Mouse (Mus musculus): Measurements from ENCODE around the gene Arl15.

Arl15 gene

GRCm38 (mm10) chr13:114065012-114065411, 270.7 kb downstream of the Arl15 start:
- no peak for DNase-seq (ENCODE audit: low spot score)

GRCm38 (mm10) chr13:114068421-114068820, 274.1 kb downstream of the Arl15 start:
- DNase-seq (ENCODE audit: low spot score), result no peak

GRCm38 (mm10) chr13:114071439-114071838, 277.1 kb downstream of the Arl15 start:
- DNase-seq (ENCODE audit: low spot score), result no peak

DNA sequence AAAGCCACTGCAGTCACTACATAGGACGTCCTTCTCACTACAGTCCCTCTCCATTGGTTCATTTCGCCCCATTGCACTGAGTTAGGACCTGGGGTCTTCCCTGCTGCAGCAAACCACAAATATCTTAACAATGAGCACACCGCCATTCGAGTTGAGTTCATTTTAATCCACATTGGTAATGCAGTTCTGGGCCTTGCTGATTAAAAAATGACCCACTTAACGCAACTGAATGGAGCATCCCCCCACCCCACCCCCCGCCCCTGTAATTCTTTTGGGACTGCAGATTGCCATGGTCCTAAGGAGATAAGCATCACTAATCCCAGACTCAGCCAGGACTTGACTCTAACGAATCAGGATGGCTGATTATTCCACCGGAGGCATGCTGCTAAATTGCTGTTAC, 280.2 kb downstream of the Arl15 start:
- DNase-seq (ENCODE audit: low spot score), result no peak

DNA sequence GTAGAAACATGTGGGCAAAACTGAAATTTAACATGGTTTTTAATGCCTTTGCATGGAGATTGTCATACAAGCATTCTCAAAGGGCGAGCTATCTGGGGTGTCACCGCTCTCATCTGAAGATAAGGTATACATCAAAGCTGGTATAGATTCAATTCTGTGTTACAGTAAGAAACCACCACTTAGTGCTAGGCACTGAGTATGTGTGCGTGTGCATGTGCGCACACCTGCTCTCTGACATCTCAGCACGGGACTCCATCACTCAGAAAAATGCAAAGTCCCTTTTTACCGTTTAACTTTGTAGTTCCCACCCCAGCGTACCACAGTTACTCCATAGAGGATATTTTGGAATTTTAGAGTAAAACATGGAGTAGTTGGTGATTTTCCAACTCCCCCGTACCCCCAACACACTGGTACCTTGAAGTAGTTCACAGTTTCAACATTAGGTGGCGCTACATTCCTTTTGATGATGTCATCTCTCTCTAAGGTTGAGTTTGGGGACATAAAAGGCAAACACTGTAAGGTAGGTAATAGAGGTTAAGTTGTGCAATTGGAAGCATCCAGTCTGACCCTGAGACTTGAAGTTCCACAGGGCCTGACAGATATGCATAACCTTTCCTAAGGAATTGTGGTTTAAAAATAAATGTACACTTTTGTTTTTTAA, 281.5 kb downstream of the Arl15 start:
- peak; percentile 63 for DNase-seq (ENCODE audit: low spot score)

DNA sequence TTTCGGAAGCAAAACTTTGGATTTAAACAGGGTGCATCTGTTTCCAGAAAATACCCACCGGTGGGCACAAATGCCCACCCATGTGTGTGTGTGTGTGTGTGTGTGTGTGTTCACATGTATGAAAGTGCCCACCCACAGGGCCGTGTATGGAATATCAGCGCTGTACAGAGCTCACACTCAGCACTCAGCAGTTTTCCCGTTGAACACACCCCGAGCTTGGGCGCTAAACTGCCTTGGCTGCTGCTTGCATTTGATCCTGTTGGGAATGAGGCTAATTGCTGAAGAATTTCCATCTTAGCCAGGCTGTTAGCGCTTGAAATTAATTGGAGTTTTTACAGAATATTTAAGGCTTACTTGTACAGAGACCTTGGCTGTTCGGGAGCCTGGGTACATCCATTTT, 282.9 kb downstream of the Arl15 start:
- no peak for DNase-seq (ENCODE audit: low spot score)

DNA sequence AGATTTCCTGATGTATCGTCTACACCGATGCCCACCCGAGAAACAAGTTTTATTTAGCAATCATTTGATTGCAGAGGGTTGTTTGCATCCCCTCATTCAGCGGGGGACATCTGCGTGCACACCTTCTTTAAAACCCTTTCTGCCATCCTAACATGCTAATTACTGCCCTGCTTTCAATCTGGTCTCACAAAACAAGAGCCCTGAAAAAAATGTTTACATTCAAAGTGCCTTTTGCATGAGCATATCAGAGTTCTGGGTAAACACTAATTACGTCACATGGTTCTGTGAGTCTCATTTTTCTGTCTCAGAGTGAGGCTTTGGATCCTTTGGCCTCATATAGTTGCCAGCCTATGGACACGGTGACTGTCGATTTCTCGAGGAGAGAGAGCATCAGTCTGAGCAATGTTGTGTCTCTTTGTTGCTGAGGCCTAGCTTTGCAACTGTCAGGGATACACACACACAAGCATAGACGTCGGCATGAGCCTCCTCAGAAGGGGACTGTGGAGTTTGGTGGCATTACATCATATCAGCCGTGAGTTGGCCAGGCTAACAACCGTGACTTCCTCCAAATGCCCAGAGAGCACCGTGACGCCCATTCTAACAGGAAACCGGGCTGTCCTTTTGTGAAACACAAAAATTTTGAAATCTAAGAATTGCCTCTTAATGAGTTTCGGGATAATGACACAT, 283.4 kb downstream of the Arl15 start:
- no peak for DNase-seq (ENCODE audit: low spot score)

- DNase-seq (ENCODE audit: low spot score), result no peak
These were observed 284.5 kb downstream of the Arl15 start for GRCm38 (mm10) chr13:114078851-114079250.

GRCm38 (mm10) chr13:114079751-114080150, 285.4 kb downstream of the Arl15 start:
- no peak for DNase-seq (ENCODE audit: low spot score)

- no peak for DNase-seq (ENCODE audit: low spot score)
These were observed 286.2 kb downstream of the Arl15 start for GRCm38 (mm10) chr13:114080491-114080890.

- no peak for DNase-seq (ENCODE audit: low spot score)
These were observed 289.3 kb downstream of the Arl15 start for GRCm38 (mm10) chr13:114083570-114084138.

- DNase-seq (ENCODE audit: low spot score), result no peak
These were observed 291.1 kb downstream of the Arl15 start for GRCm38 (mm10) chr13:114085442-114085841.

DNA sequence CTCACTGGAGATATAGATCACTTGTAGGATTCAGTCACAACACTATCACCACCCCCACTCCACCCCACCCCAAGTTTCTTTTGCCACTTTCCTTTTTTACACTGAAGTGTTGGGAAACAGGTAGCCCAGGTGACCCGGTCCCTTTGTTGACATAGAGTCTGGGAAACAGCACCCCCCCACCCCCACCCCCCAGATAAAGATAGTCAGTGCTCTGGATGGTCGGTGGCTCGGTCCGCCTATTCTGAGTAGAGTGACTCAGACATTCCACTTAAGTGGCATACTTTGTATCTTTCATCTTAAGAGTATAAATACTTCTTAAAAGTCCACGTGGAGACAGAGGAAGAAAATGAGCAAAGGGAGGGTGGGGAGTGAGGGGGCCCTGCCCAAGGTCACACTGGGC, 292.0 kb downstream of the Arl15 start:
- no peak for DNase-seq (ENCODE audit: low spot score)

DNA sequence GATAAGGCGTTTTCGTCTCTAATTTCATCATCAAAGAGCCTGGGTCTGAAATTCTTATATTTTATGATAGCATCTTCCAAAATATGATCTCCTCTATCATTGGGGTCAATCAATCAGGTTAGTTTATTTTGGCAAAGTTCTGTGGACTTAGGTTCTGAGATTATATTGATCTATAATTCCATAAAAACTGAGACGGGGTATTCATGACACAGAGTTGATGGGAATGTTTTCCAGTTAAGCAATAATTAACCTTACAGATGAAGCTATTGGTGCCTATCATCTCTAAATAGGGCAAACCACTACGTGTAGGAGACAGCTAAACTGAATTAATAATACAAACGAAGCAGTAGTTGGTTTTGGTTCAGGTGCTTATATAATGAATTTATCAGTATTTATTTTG, 292.5 kb downstream of the Arl15 start:
- no peak for DNase-seq (ENCODE audit: low spot score)

GRCm38 (mm10) chr13:114087696-114088465, 293.6 kb downstream of the Arl15 start:
- DNase-seq (ENCODE audit: low spot score), result no peak

GRCm38 (mm10) chr13:114090786-114091185, 296.5 kb downstream of the Arl15 start:
- DNase-seq (ENCODE audit: low spot score), result no peak

DNA sequence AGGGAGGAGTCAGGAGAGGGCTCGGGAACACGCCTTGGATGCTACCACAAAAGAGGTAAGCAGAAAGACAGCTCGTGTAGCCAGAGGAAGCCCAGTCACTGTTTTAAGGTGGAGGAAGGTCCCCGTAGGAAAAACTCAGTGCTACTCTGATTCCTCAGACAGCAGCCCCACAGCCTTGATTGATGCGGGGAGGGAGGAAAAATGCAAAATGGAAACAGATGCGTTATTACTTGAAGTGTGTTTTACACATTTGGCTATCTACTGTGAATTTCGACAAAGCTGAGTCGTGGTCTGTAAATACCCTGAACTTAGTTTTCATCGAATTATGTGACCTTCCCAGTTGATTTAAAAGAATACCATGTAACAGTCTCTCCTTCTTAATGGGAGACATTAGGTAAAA, 296.9 kb downstream of the Arl15 start:
- no peak for DNase-seq (ENCODE audit: low spot score)

DNA sequence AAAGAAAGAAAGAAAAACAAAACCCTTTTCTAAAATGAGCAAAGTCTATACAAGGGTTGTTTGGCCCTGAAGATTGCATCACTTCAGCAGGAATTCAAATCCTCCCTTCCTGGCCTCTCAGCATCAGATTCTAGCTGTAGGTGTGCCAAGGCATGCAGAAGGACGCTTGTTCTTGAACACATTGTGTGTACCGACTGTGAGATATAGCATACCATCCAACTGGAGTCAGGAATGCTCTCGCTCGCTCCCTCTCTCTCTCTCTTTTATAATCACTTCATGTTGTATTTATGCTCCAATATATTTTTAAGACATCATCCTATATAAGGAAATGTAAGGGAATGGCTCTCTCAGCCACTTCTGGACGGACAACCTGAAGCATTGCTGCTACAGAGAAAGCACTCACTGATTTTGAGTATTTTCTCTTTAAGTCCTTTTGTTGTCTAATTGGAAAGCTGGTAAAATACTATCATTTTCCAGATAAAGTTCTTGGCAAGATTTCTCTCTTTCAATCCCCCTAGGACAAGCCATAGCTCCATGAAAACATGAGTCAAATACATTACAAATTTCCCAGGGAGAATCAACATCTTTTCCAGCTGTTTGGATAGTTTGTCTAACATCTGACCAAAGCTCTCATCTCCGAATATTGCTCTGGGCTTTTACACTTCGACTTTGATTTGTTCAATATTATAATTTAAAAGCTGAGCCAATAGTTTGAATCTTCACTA, 300.0 kb downstream of the Arl15 start:
- DNase-seq (ENCODE audit: low spot score), result peak; percentile 57

GRCm38 (mm10) chr13:114095440-114095839, 301.1 kb downstream of the Arl15 start:
- no peak for DNase-seq (ENCODE audit: low spot score)

DNA sequence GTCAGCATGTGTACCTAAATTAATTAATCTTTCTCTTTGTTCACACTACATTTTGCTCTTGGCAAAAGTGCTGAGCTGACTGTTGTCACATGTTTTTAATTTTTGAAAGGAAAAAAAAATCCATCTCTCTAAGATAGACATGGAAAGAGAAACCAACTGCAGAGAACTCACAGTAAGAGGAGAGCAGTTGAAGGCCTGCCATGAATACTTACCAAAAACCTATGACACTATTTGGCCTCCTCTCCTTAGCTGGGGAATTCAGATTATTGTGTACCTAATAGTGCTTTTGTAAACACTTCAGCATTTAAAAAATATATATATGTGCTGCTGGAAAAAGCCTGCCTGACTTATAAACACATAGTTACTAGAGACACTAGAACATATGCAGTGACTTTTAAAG, 302.1 kb downstream of the Arl15 start:
- peak; percentile 83 for DNase-seq (ENCODE audit: low spot score)

DNA sequence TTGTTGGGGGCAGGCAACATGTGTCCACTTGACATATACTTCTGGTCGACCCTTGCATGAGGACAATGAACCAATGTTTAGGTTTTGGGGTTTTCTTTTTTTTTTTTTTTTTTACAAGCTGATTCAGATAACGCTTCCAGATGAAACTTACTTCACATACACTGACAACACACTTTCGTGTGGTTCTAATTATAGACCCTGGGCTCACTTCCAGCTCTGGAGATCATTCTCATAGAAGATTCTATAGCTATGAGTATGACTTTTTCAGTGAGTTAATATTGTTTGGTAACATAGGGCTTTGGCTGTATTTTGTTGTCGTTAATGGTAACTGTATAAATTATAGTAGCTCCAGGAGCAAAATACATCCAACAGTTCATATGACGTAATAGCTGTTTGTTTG, 306.9 kb downstream of the Arl15 start:
- peak; percentile 36 for DNase-seq (ENCODE audit: low spot score)

GRCm38 (mm10) chr13:114106083-114106482, 311.8 kb downstream of the Arl15 start:
- no peak for DNase-seq (ENCODE audit: low spot score)

All from adipocyte (in vitro differentiated cells).